Mouse (Mus musculus) forebrain, postnatal 0 days (tissue): Measurements from ENCODE around the gene Apol7a. TPM values are rescaled to one million over a fixed set of nuclear protein-coding genes. Genes with fewer than 3 reads are reported as not detected.

Experiments used
- ATAC-seq: fragments of 200-750 bp; cut with Nextera tagmentation; 2 replicates; pipeline ENCODE4 v1.8.0; 2017; ENCODE audit warnings: mild to moderate bottlenecking, moderate library complexity
- DNase-seq: peaks from one replicate; pipeline ENCODE4 v3.0.0-alpha.2; 2015
- H3K27ac ChIP-seq: fragments of 300-500 bp; sonication (generic); 2 replicates; pipeline ENCODE4 v1.5.1; 2014; ENCODE audit warnings: low read depth, mild to moderate bottlenecking, antibody characterized with exemption, low read length, moderate library complexity, mixed read lengths
- H3K27me3 ChIP-seq: fragments of 300-500 bp; sonication (generic); 2 replicates; pipeline ENCODE4 v1.6.1; 2014; ENCODE audit warnings: mild to moderate bottlenecking, low read length, mixed read lengths; ENCODE audit not compliant: insufficient read depth
- H3K36me3 ChIP-seq: fragments of 300-500 bp; sonication (generic); 2 replicates; pipeline ENCODE4 v1.6.1; 2014; ENCODE audit warnings: mild to moderate bottlenecking, moderate library complexity; ENCODE audit not compliant: insufficient read depth
- H3K4me1 ChIP-seq: fragments of 300-500 bp; sonication (generic); 2 replicates; pipeline ENCODE4 v1.6.1; 2014; ENCODE audit warnings: antibody characterized with exemption; ENCODE audit not compliant: insufficient read depth
- H3K4me2 ChIP-seq: fragments of 300-500 bp; sonication (generic); 2 replicates; pipeline ENCODE4 v1.6.1; 2014; ENCODE audit warnings: low read depth, mild to moderate bottlenecking, moderate library complexity
- H3K4me3 ChIP-seq: fragments of 300-500 bp; sonication (generic); 2 replicates; pipeline ENCODE4 v1.5.1; 2014; ENCODE audit warnings: low read depth, low read length, mixed read lengths
- H3K9ac ChIP-seq: fragments of 300-500 bp; sonication (generic); 2 replicates; pipeline ENCODE4 v1.6.1; 2014; ENCODE audit warnings: mild to moderate bottlenecking
- H3K9me3 ChIP-seq: fragments of 300-500 bp; sonication (generic); 2 replicates; pipeline ENCODE4 v1.6.1; 2016; ENCODE audit warnings: low read length
- CTCF ChIP-seq: sonication (generic); IDR thresholded peaks from 2 replicates; pipeline ENCODE4 v1.5.1; 2016; ENCODE audit warnings: antibody characterized with exemption, control low read depth, low read depth
- WGBS: fragments of 180-500 bp; shearing (Covaris S2); extraction: QIAGEN DNeasy Blood & Tissue Kit; methylation state at CpG from one replicate; pipeline ENCODE4 v1.1.7; 2014; 5-methylcytosine and 5-hydroxymethylcytosine counted together
- polyA plus RNA-seq: library from polyadenylated mRNA; unstranded; fragments of >200 nt; fragmentation: Nextera tagmentation; extraction: Ambion mirVana; gene quantifications from 2 replicates; pipeline ENCODE4 v1.2.1, GENCODE M21; 2015
- total RNA-seq: library from RNA; depleted of rRNA; stranded (reverse); fragments of >200 nt; gene quantifications from 2 replicates; pipeline ENCODE4 v1.2.3, GENCODE M21; 2014

Apol7a gene
- total and polyA plus RNA-seq, 2 experiments from 2014 or later = not detected

DNA sequence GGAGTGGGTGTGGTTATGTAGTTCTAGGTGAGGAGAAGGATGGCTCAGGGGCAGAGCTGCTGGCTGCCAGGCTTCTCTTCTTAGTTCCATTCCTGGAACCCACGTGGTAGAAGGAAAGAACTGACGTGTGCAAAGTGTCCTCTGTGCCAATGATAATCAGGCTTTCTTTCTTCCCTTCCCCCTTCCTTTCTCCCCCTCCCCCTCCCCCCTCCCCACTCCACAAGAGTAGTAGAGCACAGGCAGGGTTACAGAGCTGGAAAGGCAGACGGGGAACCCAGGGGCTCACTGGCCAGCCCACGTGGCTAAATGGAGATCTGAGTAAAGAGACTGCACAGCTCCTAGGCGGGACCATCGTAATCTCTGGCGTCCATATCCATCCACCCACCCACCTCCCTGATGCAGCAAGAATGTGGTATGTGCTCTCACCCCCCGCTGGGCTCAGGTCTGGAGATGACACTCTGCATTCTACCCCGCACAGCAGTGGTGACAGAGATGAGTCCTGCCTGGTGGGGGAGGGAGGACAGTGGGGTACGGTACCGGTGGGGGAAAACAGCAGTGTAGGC is 42.6 kb downstream of the Apol7a start:
- ATAC-seq = peak; percentile 56
- no peak for TF ChIP-seq CTCF
- Histone ChIP-seq H3K4me2 (peak overlapping the region; percentile 38), H3K9ac (peak overlapping the region; percentile 40), H3K27ac (peak overlapping the region; percentile 29), H3K4me3 (no peak overlapping the region), H3K27me3 (no peaks in the 10 kb centered on the region), H3K4me1 (peaks cover 5% of the 10 kb centered on the region; the same call in 1 of the 2 replicates), H3K36me3 (no peaks in the 10 kb centered on the region), H3K9me3 (no peaks in the 10 kb centered on the region)
- WGBS = 13% methylated on average over 11 of the region's 11 CpGs
- peak; percentile 72 for DNase-seq

DNA sequence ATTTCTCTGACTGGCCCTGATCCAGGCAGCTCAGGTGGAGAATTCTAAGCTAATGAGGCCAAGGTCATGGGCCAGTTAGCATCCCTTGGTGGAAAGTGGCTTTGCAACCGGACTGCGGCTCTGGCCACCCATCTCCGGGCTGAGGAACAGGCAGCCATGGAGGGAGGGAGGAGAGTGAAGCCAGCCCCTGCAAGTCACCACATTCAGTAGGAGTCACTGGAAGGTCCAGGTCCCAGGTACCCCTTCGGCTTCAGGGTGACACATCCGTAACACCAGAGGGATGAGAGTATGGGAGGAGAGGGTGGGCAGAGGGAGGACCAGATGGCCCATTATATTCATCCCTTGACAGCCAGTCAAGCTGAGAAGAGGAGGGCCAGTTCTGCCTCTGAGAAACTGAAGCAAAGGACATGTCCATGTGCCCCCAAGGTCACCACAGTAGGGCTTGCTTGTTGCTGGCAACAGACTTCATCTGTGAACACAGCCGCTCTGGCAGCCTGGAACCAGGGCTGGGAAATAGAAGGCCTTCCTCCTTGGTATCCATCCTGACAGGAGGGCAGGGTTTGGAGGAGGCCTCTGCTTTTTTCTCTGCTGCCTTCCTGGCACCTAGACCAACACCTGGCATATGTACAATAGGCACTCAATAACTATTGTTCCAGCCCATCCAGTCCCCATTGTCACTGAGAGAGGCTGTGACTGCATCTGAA is 43.9 kb downstream of the Apol7a start:
- Histone ChIP-seq H3K9me3 (no peaks in the 10 kb centered on the region), H3K9ac (0 out of 2 replicates have a peak overlapping the region, but pooled peaks have one; percentile 6), H3K27me3 (no peaks in the 10 kb centered on the region), H3K36me3 (no peaks in the 10 kb centered on the region), H3K4me3 (no peak overlapping the region), H3K27ac (0 out of 2 replicates have a peak overlapping the region, but pooled peaks have one; percentile 57), H3K4me1 (peaks cover 5% of the 10 kb centered on the region; the same call in 1 of the 2 replicates), H3K4me2 (no peak overlapping the region)
- WGBS = 61% methylated on average over 6 of the region's 6 CpGs
- TF ChIP-seq CTCF = no peak
- no peak for ATAC-seq
- DNase-seq = peak; percentile 27

DNA sequence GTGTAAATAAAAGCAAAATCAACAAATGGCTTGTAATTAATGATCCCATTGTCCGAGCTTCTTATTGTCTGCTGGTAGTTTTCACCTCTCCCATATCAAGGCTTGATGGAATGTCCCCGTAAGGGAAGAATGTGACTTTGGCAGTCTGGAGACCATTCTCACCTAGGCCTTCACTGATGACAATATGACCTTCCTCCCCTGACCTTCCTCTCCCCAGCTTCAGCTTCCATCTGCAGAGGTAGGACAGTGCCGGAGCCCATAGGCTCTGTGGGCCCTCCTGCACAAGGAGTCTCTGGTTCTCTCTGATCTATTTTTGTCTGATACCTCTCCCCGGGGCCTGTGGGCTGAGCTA is 44.4 kb downstream of the Apol7a start:
- H3K27me3 ChIP-seq = no peaks in the 10 kb centered on the region
- no peak for ATAC-seq
- no peak overlapping the region for H3K4me2 ChIP-seq
- H3K27ac ChIP-seq = no peak overlapping the region
- WGBS = 50% methylated on average over 4 of the region's 4 CpGs
- DNase-seq = no peak
- H3K4me1 ChIP-seq = peaks cover 5% of the 10 kb centered on the region; the same call in 1 of the 2 replicates
- H3K9ac ChIP-seq = no peak overlapping the region
- TF ChIP-seq CTCF = no peak
- H3K4me3 ChIP-seq = no peak overlapping the region
- no peaks in the 10 kb centered on the region for H3K9me3 ChIP-seq
- H3K36me3 ChIP-seq = no peaks in the 10 kb centered on the region

DNA sequence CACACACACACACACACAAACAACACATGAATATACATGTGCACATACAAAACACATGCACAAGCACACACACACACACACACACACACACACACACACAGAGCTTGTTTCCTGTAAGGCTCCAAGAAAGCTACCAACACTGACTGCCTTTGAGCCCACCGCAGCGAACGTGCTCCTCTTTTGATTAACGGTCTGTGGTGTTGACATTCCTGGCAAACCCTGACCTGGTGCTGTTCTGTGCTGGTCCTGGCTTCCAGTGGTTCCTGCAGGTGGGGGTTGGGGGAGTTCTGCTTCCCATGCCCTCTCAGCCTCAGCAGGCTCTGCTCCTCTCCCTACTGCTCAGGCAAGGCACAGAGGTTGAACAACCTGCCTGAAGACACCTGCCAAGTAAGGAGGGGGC is 45.1 kb downstream of the Apol7a start:
- H3K9ac ChIP-seq = no peak overlapping the region
- 34% methylated on average over 4 of the region's 4 CpGs for WGBS
- TF ChIP-seq CTCF = no peak
- H3K4me1 ChIP-seq = peaks cover 5% of the 10 kb centered on the region; the same call in 1 of the 2 replicates
- no peaks in the 10 kb centered on the region for H3K27me3 ChIP-seq
- H3K36me3 ChIP-seq = no peaks in the 10 kb centered on the region
- ATAC-seq (no peak), DNase-seq (no peak)
- no peak overlapping the region for H3K4me3 ChIP-seq
- no peak overlapping the region for H3K27ac ChIP-seq
- no peaks in the 10 kb centered on the region for H3K9me3 ChIP-seq
- no peak overlapping the region for H3K4me2 ChIP-seq

DNA sequence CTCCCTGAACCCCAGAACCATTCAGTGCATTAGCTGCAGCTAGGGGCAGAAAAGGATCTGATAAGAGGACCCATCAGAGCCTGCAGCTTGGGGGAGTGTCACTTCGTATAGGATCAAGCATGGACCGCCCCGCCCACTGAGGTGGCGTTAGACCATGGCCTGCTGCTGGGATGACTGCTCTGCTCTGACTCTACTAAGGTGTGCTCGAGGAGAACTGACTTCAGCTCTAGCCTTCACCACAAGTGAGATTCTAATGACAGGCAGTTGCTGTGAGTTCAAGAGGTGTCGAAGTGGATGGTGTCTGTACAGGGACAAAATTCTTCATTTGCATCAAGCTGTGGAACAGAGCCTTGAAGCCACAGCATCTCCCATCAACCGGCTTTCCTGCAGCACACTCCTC is 46.0 kb downstream of the Apol7a start:
- ATAC-seq (no peak), DNase-seq (no peak)
- no peak for TF ChIP-seq CTCF
- peaks cover 5% of the 10 kb centered on the region; the same call in 1 of the 2 replicates for H3K4me1 ChIP-seq
- H3K27me3 ChIP-seq = no peaks in the 10 kb centered on the region
- H3K9ac ChIP-seq = no peak overlapping the region
- WGBS = 67% methylated on average over 7 of the region's 7 CpGs
- no peak overlapping the region for H3K4me3 ChIP-seq
- H3K36me3 ChIP-seq = no peaks in the 10 kb centered on the region
- no peaks in the 10 kb centered on the region for H3K9me3 ChIP-seq
- H3K27ac ChIP-seq = no peak overlapping the region
- no peak overlapping the region for H3K4me2 ChIP-seq

DNA sequence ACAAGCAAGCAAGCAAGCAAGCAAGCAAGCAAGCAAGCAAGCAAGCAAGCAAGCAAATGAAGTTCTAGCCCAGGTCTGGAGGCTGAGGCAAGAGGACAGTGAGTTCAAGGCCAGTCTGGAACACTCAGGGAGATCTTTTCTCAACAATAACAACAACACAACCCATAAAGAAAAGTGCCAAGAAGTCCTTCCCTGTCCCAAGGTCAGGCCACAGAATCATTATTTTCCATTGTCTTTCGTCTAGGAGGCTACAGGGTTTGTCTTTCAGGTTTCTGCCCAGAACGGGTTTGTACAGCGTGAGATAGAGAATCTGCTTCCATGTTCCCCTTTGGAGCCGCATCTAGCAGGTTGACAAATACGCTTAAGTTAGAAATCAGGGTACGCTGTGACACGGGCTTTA is 48.8 kb downstream of the Apol7a start:
- DNase-seq = no peak
- WGBS = 94% methylated on average over 7 of the region's 7 CpGs

DNA sequence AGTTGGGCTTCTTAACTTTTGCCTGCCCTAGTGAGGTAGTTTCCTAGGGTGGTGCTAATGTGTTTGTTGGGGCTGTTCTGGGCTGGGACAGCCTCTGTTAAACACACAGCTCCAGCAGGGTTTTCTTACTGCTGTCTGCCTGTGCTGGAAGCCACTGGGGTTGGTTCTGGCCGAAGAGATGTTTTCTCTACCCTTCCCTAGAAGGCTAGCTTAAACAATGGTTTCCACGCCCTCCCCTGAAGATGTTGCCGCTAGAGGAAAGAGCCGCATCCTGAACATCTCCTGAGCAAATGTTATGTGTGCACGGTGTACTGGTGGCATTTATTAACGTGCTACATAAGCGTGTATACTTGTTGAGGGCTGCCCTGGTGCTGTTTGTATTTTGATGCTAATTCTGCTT is 50.8 kb downstream of the Apol7a start:
- no peak for DNase-seq
- no peaks in the 10 kb centered on the region for H3K27me3 ChIP-seq
- ATAC-seq = no peak
- WGBS = 77% methylated on average over 7 of the region's 7 CpGs
- H3K9ac ChIP-seq = no peak overlapping the region
- TF ChIP-seq CTCF = no peak
- H3K36me3 ChIP-seq = no peaks in the 10 kb centered on the region
- H3K4me2 ChIP-seq = no peak overlapping the region
- no peaks in the 10 kb centered on the region for H3K9me3 ChIP-seq
- H3K4me3 ChIP-seq = no peak overlapping the region
- H3K4me1 ChIP-seq = peaks cover 6% of the 10 kb centered on the region; the same call in 1 of the 2 replicates
- no peak overlapping the region for H3K27ac ChIP-seq

More for the DNA sequence above, 48.8 kb downstream of the Apol7a start:
- no peaks in the 10 kb centered on the region for H3K27me3 ChIP-seq
- no peak for ATAC-seq
- H3K27ac ChIP-seq = no peak overlapping the region
- H3K4me1 ChIP-seq = peaks cover 4% of the 10 kb centered on the region; the same call in 1 of the 2 replicates
- H3K36me3 ChIP-seq = no peaks in the 10 kb centered on the region
- H3K9ac ChIP-seq = no peak overlapping the region
- no peak for TF ChIP-seq CTCF
- no peak overlapping the region for H3K4me3 ChIP-seq
- H3K9me3 ChIP-seq = no peaks in the 10 kb centered on the region
- H3K4me2 ChIP-seq = no peak overlapping the region
